Comparison of ENCODE assay signal across 17 mouse cellular contexts in genomic region chr12:53973414-53973813, GRCm38 (mm10).
DNase-seq lines count a peak whose midpoint lies in the region; TF ChIP-seq lines count a peak whose summit lies in the region.
"Had no signal": no experiment of that assay in that cellular context is flagged by ENCODE, and none has a peak within 500 bp of the region (broad histone marks: within the 10 kb centered on the region; RNA-seq: fewer than 3 reads in every experiment).

No protein-coding gene starts in this region.

- 62% methylated on average over 6 of the region's 6 CpGs for WGBS in lung, adult 2 months

- no peak for TF ChIP-seq CTCF in lung, adult 2 months (IDR thresholded peaks at IDR 0.05; ENCODE audit: insufficient read depth, low read length)
- no peak for TF ChIP-seq CTCF in layer of hippocampus, adult 2 months (conservative IDR thresholded peaks at IDR 0.05)

- no peak overlapping the region for H3K27ac ChIP-seq in layer of hippocampus, adult 2 months
- H3K27ac ChIP-seq: embryonic facial prominence, embryonic 15.5 days; heart, embryonic 10.5 days; hindbrain, embryonic 12.5 days; liver, embryonic 15.5 days; neural tube, embryonic 13.5 days had no signal

- DNase-seq in heart, adult 11 months: peak; percentile 40
- no peak for DNase-seq in heart, adult 8-10 months (ENCODE audit: low spot score)
- DNase-seq in kidney, adult 8-10 months: peak; percentile 29 to 46
- peak; percentile 24 for DNase-seq in lung, adult 2 months
- peak; percentile 26 to 41 for DNase-seq in lung, postnatal 4 days
- no peak for DNase-seq in cerebellum, adult 8-10 months
- no peak for DNase-seq in cerebellum, adult 9-11 months
- DNase-seq in layer of hippocampus, adult 2 months (ENCODE audit: low spot score in 2 of 2): no peak
- DNase-seq: adrenal gland, postnatal 14 days; cerebellum, adult 18-20 months; gastrocnemius, postnatal 14 days; heart, postnatal 10 days had no signal

- H3K4me1 ChIP-seq in lung, adult 2 months (ENCODE audit: control insufficient read depth, insufficient read depth, low read length): no peaks in the 10 kb centered on the region
- H3K4me1 ChIP-seq: embryonic facial prominence, embryonic 15.5 days; heart, embryonic 10.5 days; liver, embryonic 15.5 days had no signal

- no peak for TF ChIP-seq POLR2A in lung, adult 2 months (IDR thresholded peaks at IDR 0.05; ENCODE audit: borderline replicate concordance, extremely low read depth, low read depth, low read length)

- H3K4me3 ChIP-seq in lung, adult 2 months (replicated peaks; ENCODE audit: extremely low read depth, low read depth, low read length): no peak overlapping the region
- H3K4me3 ChIP-seq in layer of hippocampus, adult 2 months: no peak overlapping the region
- H3K4me3 ChIP-seq: embryonic facial prominence, embryonic 15.5 days; heart, embryonic 10.5 days; hindbrain, embryonic 12.5 days; liver, embryonic 15.5 days; neural tube, embryonic 13.5 days had no signal

Comparison
In these comparisons a context has a peak if more than half of its experiments do, and no peak if none do; other contexts are left out.
1. DNase-seq: peak in heart, adult 11 months (single experiment), kidney, adult 8-10 months (2 of 2), lung, adult 2 months (single experiment) and lung, postnatal 4 days (2 of 2); none in heart, adult 8-10 months (single experiment), cerebellum, adult 8-10 months (single experiment), cerebellum, adult 9-11 months (single experiment) and layer of hippocampus, adult 2 months (0 of 2).